Mouse (Mus musculus) mesoderm, embryonic 11.5 days (tissue): ENCODE data around the gene Cbln3.

Source experiments
- DNase-seq: peaks from one replicate; pipeline ENCODE4 v3.0.0-alpha.2; 2012; ENCODE audit warnings: low read depth, low spot score

Cbln3 gene

DNA sequence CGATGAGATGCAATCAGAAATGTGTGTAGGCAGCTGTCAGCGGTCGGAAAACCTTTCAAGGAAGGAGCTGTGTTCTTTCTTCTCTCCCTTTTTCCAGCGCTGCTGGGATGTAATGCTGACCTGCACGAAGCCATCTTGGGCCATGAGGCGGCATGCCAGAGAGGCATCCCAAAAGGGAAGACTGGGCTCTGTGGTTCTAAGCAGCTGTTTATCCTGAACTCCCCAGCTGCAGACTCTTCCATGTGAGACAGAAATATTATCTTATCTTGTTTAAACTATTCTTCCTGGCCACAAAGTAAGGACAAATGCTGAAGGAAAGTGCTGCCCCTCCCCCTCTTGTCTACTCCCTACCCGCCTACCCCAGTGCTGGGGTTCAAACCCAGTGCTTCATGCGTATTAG, 3.2 kb downstream of the Cbln3 start:
- no peak for DNase-seq

GRCm38 (mm10) chr14:55879623-55880022, 4.6 kb downstream of the Cbln3 start:
- peak; percentile 70 for DNase-seq

DNA sequence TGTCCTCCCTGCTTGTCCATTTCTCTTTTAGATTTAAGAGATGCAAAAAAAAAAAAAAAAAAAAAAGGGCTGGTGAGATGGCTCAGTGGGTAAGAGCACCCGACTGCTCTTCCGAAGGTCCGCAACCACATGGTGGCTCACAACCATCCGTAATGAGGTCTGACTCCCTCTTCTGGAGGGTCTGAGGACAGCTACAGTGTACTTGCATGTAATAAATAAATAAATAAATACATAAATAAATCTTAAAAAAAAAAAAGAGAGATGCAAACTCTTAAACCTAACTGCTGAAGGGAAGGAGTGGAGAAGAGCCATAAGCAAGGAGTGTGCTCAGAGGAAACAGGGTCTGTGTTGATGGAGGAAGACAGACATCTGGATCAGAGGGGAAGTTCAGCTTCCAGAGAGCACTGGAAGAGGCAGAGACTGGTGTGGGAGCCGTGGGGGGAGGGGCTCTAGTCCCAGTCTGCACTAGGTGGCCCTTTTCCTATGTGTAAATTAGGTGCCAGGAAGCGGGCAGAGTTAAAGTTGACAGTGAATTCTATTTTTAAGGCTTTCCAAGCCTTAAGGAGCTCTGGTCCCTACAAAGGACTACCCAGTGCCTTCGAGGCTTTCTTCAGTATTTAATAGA, 5.8 kb downstream of the Cbln3 start:
- no peak for DNase-seq

DNA sequence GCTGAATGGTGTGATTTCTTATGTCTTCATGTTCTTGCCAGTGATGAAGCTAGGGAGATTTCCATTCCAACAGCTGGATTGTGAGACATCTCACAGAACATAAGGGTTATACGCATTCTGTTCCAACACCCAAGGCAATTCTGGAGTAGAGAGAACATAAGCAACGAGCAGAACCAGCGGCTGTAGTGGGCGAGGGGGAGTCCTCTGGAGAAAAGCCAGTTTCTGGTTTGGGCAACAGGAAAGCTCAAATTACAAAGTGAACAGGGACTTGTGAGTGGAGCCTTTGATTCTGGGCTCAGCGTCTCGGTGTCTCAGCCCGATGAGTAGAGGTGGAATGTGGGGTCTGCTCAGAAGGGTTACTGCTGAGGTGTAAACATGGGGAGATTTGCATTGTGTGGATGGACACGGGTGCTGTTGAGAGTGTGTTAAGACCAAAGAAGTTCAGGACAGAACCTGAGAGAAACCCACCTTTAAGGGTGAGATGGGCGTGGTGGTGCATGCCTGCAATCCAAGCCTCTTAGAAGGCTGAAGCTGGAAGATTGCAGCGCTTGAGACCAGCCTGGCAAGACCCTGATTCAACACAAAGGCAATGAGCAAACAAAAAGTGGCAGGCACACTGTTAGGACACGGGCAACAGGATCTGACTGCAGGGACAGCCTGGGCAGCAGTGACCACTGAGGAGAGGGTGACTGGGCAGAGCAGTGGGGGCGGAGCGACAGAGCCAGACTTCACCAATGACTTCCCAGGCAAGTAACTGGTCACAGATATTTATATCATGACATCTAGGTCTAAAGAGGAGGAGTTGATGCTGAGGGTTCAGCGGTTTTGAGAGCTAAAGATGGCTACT, 6.5 kb downstream of the Cbln3 start:
- DNase-seq, result no peak

- DNase-seq, result peak; percentile 86
These were observed 10.2 kb downstream of the Cbln3 start for GRCm38 (mm10) chr14:55873714-55874683.

DNA sequence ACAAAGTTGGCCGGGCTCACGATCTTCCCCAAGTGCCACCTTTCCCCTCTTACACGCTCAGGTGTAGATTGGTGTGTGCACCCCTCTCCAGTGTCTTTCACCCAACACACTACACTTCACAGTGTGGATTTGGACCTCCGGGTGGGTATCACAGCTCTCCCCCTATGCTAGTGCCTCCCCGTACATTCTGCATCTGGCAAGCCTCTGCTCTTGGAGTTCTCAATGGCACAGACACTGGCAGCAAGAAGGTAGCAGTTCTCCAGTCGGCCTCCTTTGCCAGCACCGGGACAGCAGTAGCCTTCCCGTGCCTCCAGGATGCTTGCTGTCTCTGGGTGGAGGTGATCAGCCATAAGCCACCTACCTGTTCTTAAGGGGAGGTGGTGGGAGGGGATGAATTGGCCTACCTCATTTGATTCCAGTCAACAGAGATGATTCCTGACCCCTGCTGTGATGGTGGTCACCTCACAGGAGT, 10.9 kb downstream of the Cbln3 start:
- DNase-seq, result no peak

- no peak for DNase-seq
These were observed 11.6 kb downstream of the Cbln3 start for GRCm38 (mm10) chr14:55872551-55872950.

DNA sequence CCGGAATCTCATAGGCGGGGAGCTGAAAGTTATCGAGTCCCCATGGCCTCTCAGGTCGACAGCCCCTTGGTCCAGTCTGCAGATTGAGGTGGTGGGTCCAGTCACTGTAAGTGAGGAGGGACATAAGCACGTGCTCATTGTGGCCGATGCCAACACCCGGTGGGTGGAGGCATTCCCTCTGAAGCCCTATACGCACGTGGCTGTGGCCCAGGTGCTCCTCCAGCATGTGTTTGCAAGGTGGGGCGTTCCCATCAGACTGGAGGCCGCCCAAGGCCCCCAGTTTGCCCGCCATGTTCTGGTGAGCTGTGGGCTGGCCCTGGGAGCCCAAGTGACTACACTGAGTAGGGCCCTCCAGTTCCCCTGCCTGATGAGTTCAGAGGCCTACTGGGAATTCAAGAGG, 12.2 kb downstream of the Cbln3 start:
- DNase-seq, result no peak

- DNase-seq, result no peak
These were observed 14.7 kb downstream of the Cbln3 start for GRCm38 (mm10) chr14:55869538-55869937.

DNA sequence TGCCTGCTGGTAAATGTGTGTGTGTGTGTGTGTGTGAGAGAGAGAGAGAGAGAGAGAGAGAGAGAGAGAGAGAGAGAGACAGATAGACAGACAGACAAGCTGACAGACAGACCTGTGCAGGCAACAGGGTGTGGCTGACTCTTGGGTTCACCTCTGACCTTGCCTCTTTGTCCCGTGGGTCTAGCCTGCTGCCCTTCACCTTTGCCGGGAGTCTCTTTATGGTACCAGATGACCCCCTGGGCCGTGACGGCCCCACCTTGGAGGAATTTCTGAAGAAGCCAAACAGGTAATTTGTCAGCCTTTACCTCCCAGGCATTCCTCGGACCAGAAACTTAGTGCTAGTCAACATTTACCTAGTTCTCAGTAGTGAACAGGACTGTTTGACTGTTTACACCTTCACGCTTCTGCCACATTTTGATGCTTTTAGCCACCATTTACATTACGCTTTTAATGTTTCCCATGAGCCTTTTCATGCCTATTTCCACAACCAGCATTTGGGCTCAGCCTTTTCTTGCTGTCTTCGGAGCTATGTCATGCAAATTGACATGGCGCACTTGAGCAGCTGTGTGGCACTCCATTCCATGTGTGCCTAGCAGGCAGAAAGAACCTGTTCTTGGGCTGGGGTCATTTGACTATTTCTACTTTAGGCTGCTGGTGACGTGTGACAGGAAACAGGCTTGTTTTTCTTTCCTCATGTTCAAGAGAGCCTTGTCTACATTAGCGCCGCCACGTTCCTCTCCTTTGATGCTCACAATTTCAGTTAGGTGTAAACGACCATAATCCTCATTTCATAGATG, 15.8 kb downstream of the Cbln3 start:
- DNase-seq, result no peak

- DNase-seq, result peak; percentile 80
These were observed 17.2 kb downstream of the Cbln3 start for GRCm38 (mm10) chr14:55866962-55867361.

DNA sequence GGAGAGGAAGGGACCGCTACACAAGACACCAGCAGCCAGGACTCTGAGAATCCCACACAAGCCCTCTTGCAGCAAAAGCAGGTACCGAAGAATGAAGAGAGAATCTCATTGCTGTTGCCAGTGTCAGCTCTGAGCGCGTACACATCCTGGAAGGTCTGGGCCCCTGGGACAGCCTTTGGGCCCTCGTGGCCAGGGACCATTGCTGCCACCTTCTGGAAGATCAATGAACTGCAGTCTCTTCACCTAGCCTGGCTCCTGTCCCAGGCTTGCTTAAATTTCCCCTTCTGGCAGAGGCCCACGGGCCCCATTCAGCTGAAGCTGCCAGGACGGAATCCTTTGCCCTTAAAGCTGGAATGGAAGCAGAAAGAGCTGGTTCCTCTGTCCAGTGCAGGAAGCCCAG, 20.4 kb downstream of the Cbln3 start:
- peak; percentile 77 for DNase-seq

GRCm38 (mm10) chr14:55862970-55863369, 21.2 kb downstream of the Cbln3 start:
- DNase-seq, result no peak

GRCm38 (mm10) chr14:55862186-55862585, 22.0 kb downstream of the Cbln3 start:
- DNase-seq, result no peak

- no peak for DNase-seq
These were observed 26.6 kb downstream of the Cbln3 start for GRCm38 (mm10) chr14:55857588-55857987.

DNA sequence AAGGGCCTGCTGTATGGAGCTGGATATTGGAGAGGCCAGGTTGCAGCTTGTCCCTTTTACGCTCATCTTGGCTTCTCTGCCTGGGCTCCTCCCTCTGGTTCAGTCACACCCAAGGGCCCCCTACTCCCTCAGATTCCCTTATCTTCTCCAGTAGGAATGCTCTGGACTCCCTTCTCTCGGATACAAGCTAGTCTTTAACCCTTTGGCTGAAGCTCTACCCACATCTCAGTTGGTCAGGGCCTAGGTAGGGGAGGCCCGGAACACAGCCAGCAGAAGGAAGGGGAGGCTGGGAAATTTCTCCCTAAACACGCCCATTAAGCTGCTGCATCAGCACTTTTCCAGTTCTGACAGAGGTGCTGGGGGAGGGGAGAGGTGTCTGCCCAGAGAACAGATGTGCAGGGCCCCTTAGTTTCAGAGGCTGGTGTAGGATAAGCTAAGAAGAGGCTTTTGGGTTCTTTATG, 29.1 kb downstream of the Cbln3 start:
- DNase-seq, result peak; percentile 63

GRCm38 (mm10) chr14:55854406-55855100, 29.6 kb downstream of the Cbln3 start:
- DNase-seq, result no peak

DNA sequence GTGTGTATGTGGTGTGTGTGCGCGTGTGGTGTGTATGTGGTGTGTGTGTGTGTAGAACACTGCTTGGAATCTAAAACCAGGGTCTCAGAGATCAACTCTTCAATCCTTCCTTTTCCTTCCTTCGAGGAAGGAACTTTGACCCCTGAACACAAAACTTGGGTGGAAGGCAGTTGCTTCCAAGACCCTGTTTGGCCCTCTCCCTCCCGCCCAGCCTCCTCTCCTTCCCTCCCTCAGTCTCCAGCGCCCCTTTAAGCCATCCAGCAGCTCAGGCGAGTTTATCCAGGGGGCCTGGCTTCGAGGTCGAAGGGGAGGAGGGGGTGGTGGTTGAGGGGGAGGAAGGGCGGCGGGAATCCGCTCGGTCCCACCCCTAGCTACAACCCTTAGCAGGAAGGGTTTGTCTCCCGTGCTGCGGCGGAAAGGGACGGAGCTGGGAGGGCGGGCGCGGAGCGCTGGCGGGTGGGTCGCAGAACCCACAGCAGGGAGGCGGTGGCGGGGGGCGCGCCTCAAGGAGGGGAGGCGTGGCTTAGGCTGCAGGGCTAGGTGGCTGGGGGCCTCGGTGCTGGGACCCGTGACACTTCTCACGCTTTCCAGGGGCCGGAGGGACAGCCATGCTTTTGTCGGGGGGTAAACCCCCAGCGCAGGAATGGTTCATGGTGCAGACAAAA, 30.4 kb downstream of the Cbln3 start, which contains the start of gene Nynrin:
Gene Nynrin (plus strand): TSS at position 390 of the 665 bp plus-strand sequence.
- DNase-seq, result peak; percentile 91
